Comparison of ENCODE assay signal across 21 mouse cellular contexts in the genomic region with DNA sequence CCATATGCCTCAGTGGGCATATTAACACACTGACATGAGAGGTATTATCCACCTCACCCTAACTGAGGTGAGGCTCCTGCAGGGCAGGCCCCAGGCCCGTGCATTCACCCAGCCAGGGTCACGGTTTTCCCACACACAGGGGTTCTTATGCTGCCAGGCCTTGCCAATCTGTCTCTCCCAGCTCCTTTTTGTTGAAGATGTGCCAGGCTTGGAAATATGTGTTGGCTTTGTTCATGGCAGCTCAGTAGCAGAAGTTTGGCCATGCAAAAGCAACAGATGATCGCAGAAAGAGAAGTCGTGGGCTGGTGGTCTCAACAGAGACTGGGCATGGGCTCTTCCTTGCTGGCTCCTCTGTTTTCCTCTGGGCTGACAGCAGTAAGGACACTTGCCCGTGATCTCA.
A peak's percentile ranks its signal among the peaks of the same experiment; 100 is the strongest.
DNase-seq lines count a peak whose midpoint lies in the region.
"Had no signal": no experiment of that assay in that cellular context is flagged by ENCODE, and none has a peak within 500 bp of the region (broad histone marks: within the 10 kb centered on the region; RNA-seq: fewer than 3 reads in every experiment).

No protein-coding gene starts in this region.

- DNase-seq in cerebellum, postnatal 10 days = peak; percentile 53 to 60
- no peak for DNase-seq in cerebellum, adult 9-11 months
- peak; percentile 10 for DNase-seq in layer of hippocampus, adult 11-12 months (ENCODE audit: low spot score)
- no peak for DNase-seq in layer of hippocampus, adult 9-10 months (ENCODE audit: low spot score)
- DNase-seq in brain, adult 2 months (ENCODE audit: low read depth, low spot score) = peak; percentile 44
- peak; percentile 32 to 77 for DNase-seq in layer of hippocampus, postnatal 14 days (ENCODE audit: low spot score in 2 of 2)
- DNase-seq in cerebellum, adult 18-20 months = no peak
- DNase-seq in ovary, postnatal 36 days (ENCODE audit: low spot score) = no peak
- DNase-seq: adrenal gland, postnatal 10 days; cerebellum, adult 11-12 months; cerebellum, postnatal 25 days; gastrocnemius, adult 2 months; heart, adult 2 months; heart, postnatal 4 days; kidney, adult 2 months; kidney, postnatal 4 days; liver, embryonic 13.5 days; lung, adult 18-20 months; midbrain, embryonic 14.5 days; thymus, adult 2 months; thymus, postnatal 36 days had no signal

Comparison
In these comparisons a context has a peak if more than half of its experiments do, and no peak if none do; other contexts are left out.
1. DNase-seq: peak in cerebellum, postnatal 10 days (2 of 2), layer of hippocampus, adult 11-12 months (single experiment), brain, adult 2 months (single experiment) and layer of hippocampus, postnatal 14 days (2 of 2); none in cerebellum, adult 9-11 months (single experiment), layer of hippocampus, adult 9-10 months (single experiment), cerebellum, adult 18-20 months (0 of 2) and ovary, postnatal 36 days (single experiment).